In genomic region chr5:144077541-144077940, GRCm38 (mm10) we compare ENCODE assay signal across 39 mouse cellular contexts. TPM values are rescaled to one million over a fixed set of nuclear protein-coding genes. Genes with fewer than 3 reads are reported as not detected.
DNase-seq lines count a peak whose midpoint lies in the region; TF ChIP-seq lines count a peak whose summit lies in the region.
"Had no signal": no experiment of that assay in that cellular context is flagged by ENCODE, and none has a peak within 500 bp of the region (broad histone marks: within the 10 kb centered on the region; RNA-seq: fewer than 3 reads in every experiment).

No protein-coding gene starts in this region.

- H3K4me1 ChIP-seq in olfactory bulb, adult 2 months (ENCODE audit: control insufficient read depth, insufficient read depth, low read length): peaks cover 3% of the 10 kb centered on the region; the same call in 1 of the 2 replicates
- H3K4me1 ChIP-seq: embryonic facial prominence, embryonic 10.5 days; embryonic facial prominence, embryonic 15.5 days; forebrain, embryonic 13.5 days; heart, embryonic 10.5 days; heart, embryonic 15.5 days; hindbrain, embryonic 12.5 days; intestine, embryonic 15.5 days; midbrain, embryonic 13.5 days had no signal

- whole genome bisulfite sequencing in olfactory bulb, adult 2 months: 39% methylated on average over 1 of the region's 1 CpGs

- DNase-seq in layer of hippocampus, adult 2 months (ENCODE audit: low spot score in 2 of 2): no peak
- no peak for DNase-seq in layer of hippocampus, postnatal 25 days (ENCODE audit: extremely low spot score in 1 of 2, low spot score in 1 of 2)
- DNase-seq in right cerebral cortex, adult 2 months (ENCODE audit: low spot score in 2 of 2): peak; percentile 46 to 47
- DNase-seq in right cerebral cortex, postnatal 14 days: no peak
- DNase-seq in urinary bladder, adult 2 months (ENCODE audit: low spot score): no peak
- DNase-seq: adrenal gland, adult 2 months; adrenal gland, postnatal 36 days; B cell, adult 2 months; cerebellum, adult 2 months; gastrocnemius, postnatal 25 days; heart, adult 11 months; heart, postnatal 36 days; layer of hippocampus, postnatal 36 days; liver; lung, adult 2 months; lung, postnatal 10 days; retina, postnatal 1 day; spleen, adult 18-20 months; thymus, postnatal 4 days had no signal

- H3K4me3 ChIP-seq in layer of hippocampus, adult 2 months: no peak overlapping the region
- no peak overlapping the region for H3K4me3 ChIP-seq in olfactory bulb, adult 2 months (ENCODE audit: insufficient read depth, low read depth, low read length)
- H3K4me3 ChIP-seq: embryonic facial prominence, embryonic 10.5 days; embryonic facial prominence, embryonic 15.5 days; forebrain, embryonic 13.5 days; heart, embryonic 10.5 days; heart, embryonic 15.5 days; hindbrain, embryonic 12.5 days; intestine, embryonic 15.5 days; midbrain, embryonic 13.5 days had no signal

- no peak for TF ChIP-seq CTCF in layer of hippocampus, adult 2 months (conservative IDR thresholded peaks at IDR 0.05)
- no peak for TF ChIP-seq CTCF in olfactory bulb, adult 2 months (IDR thresholded peaks at IDR 0.05; ENCODE audit: insufficient read depth, low read depth, low read length)

- TF ChIP-seq POLR2A in olfactory bulb, adult 2 months (IDR thresholded peaks at IDR 0.05; ENCODE audit: insufficient read depth, low read depth, low read length): no peak

- H3K27ac ChIP-seq in layer of hippocampus, adult 2 months: peak overlapping the region; percentile 2; the same call in 1 of the 2 replicates
- H3K27ac ChIP-seq in olfactory bulb, adult 2 months (ENCODE audit: insufficient read depth, low read depth, low read length): peak overlapping the region; percentile 66; the same call in 1 of the 2 replicates
- H3K27ac ChIP-seq: embryonic facial prominence, embryonic 10.5 days; embryonic facial prominence, embryonic 15.5 days; forebrain, embryonic 13.5 days; heart, embryonic 10.5 days; heart, embryonic 15.5 days; hindbrain, embryonic 12.5 days; hindbrain, postnatal 0 days; intestine, embryonic 15.5 days; liver, embryonic 14.5 days; macrophage; midbrain, embryonic 13.5 days had no signal

RNA-seq across cellular contexts. Expression of gene Lmtk2, which starts 22.7 kb away (rescaled TPM):
- total RNA-seq in layer of hippocampus, adult 2 months (2021): 10 to 100 TPM; 87.7 to 91.1 TPM
- total RNA-seq in layer of hippocampus, postnatal 25 days (2021): 10 to 100 TPM; 92.3 to 94.2 TPM
- not detected in 2 replicates for polyA plus RNA-seq in olfactory bulb, adult 2 months (2012; ENCODE audit: insufficient read depth, insufficient read length, low replicate concordance, missing spikeins)
- 13.7 and 15.8 TPM in 2 replicates for polyA plus RNA-seq in urinary bladder, adult 2 months (2012; rRNA removed)

RNA-seq across cellular contexts. Expression of gene Ocm, which starts 51.1 kb away (rescaled TPM):
- not detected for total RNA-seq in layer of hippocampus, adult 2 months (2021)
- total RNA-seq in layer of hippocampus, postnatal 25 days (2021): not detected
- not detected in 2 replicates for polyA plus RNA-seq in olfactory bulb, adult 2 months (2012; ENCODE audit: insufficient read depth, insufficient read length, low replicate concordance, missing spikeins)
- polyA plus RNA-seq in urinary bladder, adult 2 months (2012; rRNA removed): not detected in 2 replicates
- total RNA-seq: adrenal gland, adult 2 months; adrenal gland, postnatal 36 days; gastrocnemius, adult 18-20 months; gastrocnemius, postnatal 25 days; heart, postnatal 36 days; hindbrain, postnatal 0 days; layer of hippocampus, adult 8-10 months; layer of hippocampus, postnatal 36 days; megakaryocyte-erythroid progenitor cell, adult 5-6 weeks; monocyte, adult 5-6 weeks had no signal
- polyA plus RNA-seq: activated CD4-positive, CD25-positive, alpha-beta regulatory T cell, adult 4 months; adrenal gland, adult 2 months; cerebellum, adult 2 months; embryonic facial prominence, embryonic 10.5 days; forebrain, embryonic 13.5 days; heart, embryonic 15.5 days; hindbrain, embryonic 12.5 days; intestine, embryonic 15.5 days; kidney, adult 2 months; limb, embryonic 11.5 days; liver, embryonic 14.5 days; lung, adult 2 months; macrophage; midbrain, embryonic 13.5 days; neural tube, embryonic 14.5 days had no signal

Comparison
In these comparisons a context has a peak if more than half of its experiments do, and no peak if none do; other contexts are left out.
1. DNase-seq: peak in right cerebral cortex, adult 2 months (2 of 2); none in layer of hippocampus, adult 2 months (0 of 2), layer of hippocampus, postnatal 25 days (0 of 2), right cerebral cortex, postnatal 14 days (single experiment) and urinary bladder, adult 2 months (single experiment).